Mouse (Mus musculus): ENCODE measurements around the gene Bcas2.

Bcas2 gene

DNA sequence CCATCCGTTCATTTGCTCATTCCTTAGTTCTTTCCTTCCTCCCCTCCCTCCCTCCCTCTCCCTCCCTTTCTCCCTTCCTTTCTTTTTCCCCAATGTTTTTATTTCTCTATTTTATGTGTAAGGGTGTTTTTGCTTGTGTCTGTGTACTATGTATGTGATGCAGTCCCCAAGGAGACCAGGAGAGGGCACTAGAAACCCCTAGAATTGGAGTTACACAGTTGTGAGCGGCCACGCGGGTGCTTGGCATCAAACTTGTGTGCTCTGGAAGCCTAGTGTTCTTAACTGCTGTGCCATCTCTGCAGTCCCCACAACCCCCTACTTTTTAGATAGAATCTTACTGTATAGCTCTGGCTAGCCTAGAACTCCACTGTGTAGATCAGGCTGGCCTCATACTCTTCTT lies 52.3 kb downstream of the Bcas2 start:
- no peak for DNase-seq (ENCODE audit: low spot score)

DNA sequence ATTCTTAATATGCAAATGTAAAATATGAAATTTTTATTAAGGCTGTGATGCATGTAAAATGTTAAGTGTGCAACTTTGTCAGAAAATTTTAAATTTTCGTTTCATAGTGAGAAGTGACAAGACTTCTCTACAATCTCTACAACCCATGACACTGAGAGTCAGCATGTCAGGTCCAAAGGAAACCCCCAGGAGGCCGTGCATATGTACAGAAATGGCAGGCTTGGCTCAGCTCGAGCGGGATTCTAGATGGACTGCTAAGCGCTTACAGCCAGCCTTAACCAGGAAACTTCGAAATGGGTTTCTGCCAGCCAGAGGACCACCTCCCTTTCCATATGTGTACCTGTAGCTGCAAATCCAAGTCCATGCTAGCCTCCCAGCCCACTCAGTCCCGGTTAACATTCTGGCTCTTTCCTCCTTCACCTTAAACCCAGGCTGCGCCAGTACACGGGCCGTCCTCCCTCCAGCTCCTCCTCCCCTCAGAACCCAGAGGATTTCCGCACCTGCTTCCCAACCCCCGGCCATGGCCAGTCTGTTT lies 52.8 kb downstream of the Bcas2 start:
- DNase-seq (ENCODE audit: low spot score) = no peak

GRCm38 (mm10) chr3:103227729-103228128 lies 56.3 kb downstream of the Bcas2 start:
- no peak for DNase-seq (ENCODE audit: low spot score)

Data from layer of hippocampus, adult 11-12 months (tissue).